Comparison of ENCODE assay signal across 12 mouse cellular contexts in the genomic region with DNA sequence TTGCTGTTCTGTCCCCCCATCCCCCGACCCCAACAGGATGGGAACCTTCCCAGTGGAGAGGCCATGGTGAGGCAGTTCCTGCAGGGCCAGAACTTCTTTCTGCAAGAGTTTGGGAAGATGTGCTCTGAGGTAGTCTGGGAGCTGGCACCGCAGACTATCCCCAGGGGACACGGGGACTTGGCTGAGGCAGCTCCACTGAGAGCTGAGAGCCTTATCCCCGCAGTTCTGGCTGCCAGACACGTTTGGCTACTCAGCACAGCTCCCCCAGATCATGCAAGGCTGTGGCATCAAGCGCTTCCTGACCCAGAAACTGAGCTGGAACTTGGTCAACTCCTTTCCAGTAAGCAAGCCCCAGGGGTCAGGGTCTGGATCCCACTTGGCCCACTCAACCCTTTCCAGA.
"Had no signal": no experiment of that assay in that cellular context is flagged by ENCODE, and none has a peak within 500 bp of the region (broad histone marks: within the 10 kb centered on the region; RNA-seq: fewer than 3 reads in every experiment).

No protein-coding gene starts in this region.

- DNase-seq: lung, embryonic 14.5 days; lung, postnatal 10 days; lung, postnatal 4 days; midbrain, embryonic 14.5 days; retina, postnatal 1 day; right cerebral cortex, adult 18-20 months; right cerebral cortex, postnatal 25 days; right cerebral cortex, postnatal 4 days; spleen, adult 18-20 months; thymus, adult 18-20 months; thymus, postnatal 14 days; thymus, postnatal 36 days had no signal
